Mouse (Mus musculus) neural tube, embryonic 12.5 days (tissue): ENCODE results near the gene Enkur. TPM values are rescaled to one million over a fixed set of nuclear protein-coding genes. Genes with fewer than 3 reads are reported as not detected.
A peak's percentile ranks its signal among the peaks of the same experiment; 100 is the strongest.

Experiments used
- ATAC-seq: fragments of 200-750 bp; cut with Nextera tagmentation; 2 replicates; pipeline ENCODE4 v1.8.0; 2017; ENCODE audit warnings: low read depth, mild to moderate bottlenecking, moderate TSS enrichment, moderate library complexity; ENCODE audit not compliant: low FRiP score
- H3K27ac ChIP-seq: fragments of 300-500 bp; sonication (generic); 2 replicates; pipeline ENCODE4 v1.5.1; 2016
- H3K27me3 ChIP-seq: fragments of 300-500 bp; sonication (generic); replicated peaks from 2 replicates; pipeline ENCODE4 v1.6.1; 2016; ENCODE audit warnings: mild to moderate bottlenecking
- H3K36me3 ChIP-seq: fragments of 300-500 bp; sonication (generic); 2 replicates; pipeline ENCODE4 v1.6.1; 2016; ENCODE audit warnings: mild to moderate bottlenecking
- H3K4me1 ChIP-seq: fragments of 300-500 bp; sonication (generic); 2 replicates; pipeline ENCODE4 v1.6.1; 2016
- H3K4me2 ChIP-seq: fragments of 300-500 bp; sonication (generic); replicated peaks from 2 replicates; pipeline ENCODE4 v1.6.1; 2016; ENCODE audit warnings: mild to moderate bottlenecking
- H3K4me3 ChIP-seq: fragments of 300-500 bp; sonication (generic); 2 replicates; pipeline ENCODE4 v1.5.1; 2016
- H3K9ac ChIP-seq: fragments of 300-500 bp; sonication (generic); 2 replicates; pipeline ENCODE4 v1.6.1; 2016; ENCODE audit warnings: mild to moderate bottlenecking
- H3K9me3 ChIP-seq: fragments of 300-500 bp; sonication (generic); 2 replicates; pipeline ENCODE4 v1.6.1; 2016; ENCODE audit warnings: mild to moderate bottlenecking
- WGBS: fragments of 180-500 bp; shearing (Covaris S2); methylation state at CpG from one replicate; pipeline ENCODE4 v1.1.7; 2016; 5-methylcytosine and 5-hydroxymethylcytosine counted together
- polyA plus RNA-seq: library from polyadenylated mRNA; unstranded; fragments of >200 nt; fragmentation: Nextera tagmentation; extraction: Ambion mirVana; gene quantifications from 2 replicates; pipeline ENCODE4 v1.2.1, GENCODE M21; 2016

Enkur gene
- polyA plus RNA-seq, 1 experiment from 2014 or later: 1.4 TPM

DNA sequence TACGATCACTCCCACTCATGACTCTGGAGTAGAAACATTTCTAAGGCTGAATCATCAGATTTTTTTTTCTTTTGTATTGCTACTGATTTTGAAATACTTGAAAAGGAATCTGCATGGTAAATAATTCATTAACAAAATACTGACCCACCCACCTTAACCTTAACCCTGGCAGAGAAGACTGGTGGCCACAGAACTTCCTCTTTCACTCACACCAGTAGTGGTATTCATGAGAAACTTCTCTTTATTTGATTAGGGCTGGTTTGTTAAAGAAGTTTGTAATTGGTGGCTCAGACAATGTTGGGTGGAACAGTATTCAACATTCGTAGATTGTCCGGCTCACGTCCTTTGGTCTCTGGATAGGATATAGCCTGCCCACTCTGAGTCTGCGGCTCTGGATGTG lies 26.0 kb downstream of the Enkur start:
- Histone ChIP-seq H3K27ac (no peak overlapping the region), H3K27me3 (no peaks in the 10 kb centered on the region), H3K4me3 (no peak overlapping the region), H3K36me3 (no peaks in the 10 kb centered on the region), H3K9ac (no peak overlapping the region), H3K4me1 (no peaks in the 10 kb centered on the region), H3K9me3 (no peaks in the 10 kb centered on the region), H3K4me2 (no peak overlapping the region)
- ATAC-seq: no peak
- 92% methylated on average over 5 of the region's 5 CpGs for WGBS

DNA sequence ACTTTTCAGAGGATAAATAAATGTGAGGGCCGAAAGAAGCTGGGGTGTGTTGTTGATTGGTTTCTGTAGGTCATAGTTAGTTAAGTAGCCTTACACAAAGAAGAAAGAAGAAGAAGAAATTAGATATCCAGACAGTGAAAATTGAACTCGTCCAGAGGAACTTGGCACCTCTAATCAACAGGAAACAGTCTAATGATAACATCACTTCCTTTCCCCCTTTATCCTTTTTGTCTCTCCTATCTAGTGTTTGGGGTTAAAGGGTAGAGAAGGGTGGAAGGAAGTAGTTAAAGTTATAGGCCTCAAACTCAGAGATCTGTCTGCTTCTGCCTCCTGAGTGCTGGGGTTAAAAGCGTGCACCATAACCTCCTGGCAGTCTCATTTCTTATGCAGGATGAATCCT lies 32.4 kb downstream of the Enkur start:
- no peak overlapping the region for H3K4me2 ChIP-seq
- ATAC-seq: no peak
- WGBS: 89% methylated on average over 3 of the region's 3 CpGs

DNA sequence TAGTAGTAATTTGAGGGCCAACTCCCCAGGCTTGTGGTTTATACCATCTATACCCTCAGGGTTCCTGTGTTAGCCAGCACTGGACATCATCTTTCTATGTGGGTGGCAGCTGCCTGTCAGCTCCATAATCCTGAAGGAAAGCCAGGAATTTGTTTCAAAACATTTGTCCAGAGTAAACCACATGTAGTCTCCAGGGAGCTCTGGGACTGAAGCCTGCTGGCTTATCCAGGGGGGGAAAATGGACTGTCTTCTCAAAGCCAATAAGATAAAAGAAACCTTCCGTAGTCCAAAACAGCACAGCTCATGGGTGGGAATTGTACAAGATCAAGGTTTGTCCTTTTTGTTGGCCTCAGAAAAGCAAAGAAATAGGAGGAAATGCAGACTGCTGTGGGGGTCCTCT lies 37.2 kb downstream of the Enkur start:
- H3K27me3 ChIP-seq: no peaks in the 10 kb centered on the region
- no peak for ATAC-seq
- 98% methylated on average over 1 of the region's 1 CpGs for WGBS

More for the DNA sequence above, 32.4 kb downstream of the Enkur start:
- Histone ChIP-seq H3K4me3 (no peak overlapping the region), H3K27me3 (no peaks in the 10 kb centered on the region), H3K27ac (no peak overlapping the region), H3K9ac (no peak overlapping the region), H3K4me1 (no peaks in the 10 kb centered on the region), H3K9me3 (no peaks in the 10 kb centered on the region), H3K36me3 (no peaks in the 10 kb centered on the region)

DNA sequence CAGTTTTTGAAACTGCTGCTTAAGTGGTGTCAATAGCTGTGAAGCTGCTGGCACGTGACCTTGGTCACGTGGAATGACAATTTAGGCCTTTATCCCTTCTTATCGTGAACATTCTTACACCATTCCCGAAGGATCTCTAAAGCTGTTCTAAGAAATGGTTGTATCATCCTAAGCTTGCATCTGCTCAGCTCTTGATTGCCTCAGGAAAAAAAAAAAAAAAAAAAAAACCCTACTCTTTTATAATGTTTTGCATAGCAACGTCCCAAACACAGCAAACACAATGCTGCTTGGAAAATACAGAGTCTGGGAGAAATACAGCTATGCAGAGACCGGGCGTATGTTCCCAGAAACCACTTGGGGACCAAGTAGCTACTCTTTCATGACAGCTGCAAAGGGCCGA lies 40.9 kb downstream of the Enkur start:
- Histone ChIP-seq H3K27me3 (no peaks in the 10 kb centered on the region), H3K9ac (no peak overlapping the region), H3K27ac (no peak overlapping the region), H3K9me3 (no peaks in the 10 kb centered on the region), H3K4me2 (no peak overlapping the region), H3K4me1 (no peaks in the 10 kb centered on the region), H3K4me3 (no peak overlapping the region), H3K36me3 (no peaks in the 10 kb centered on the region)
- no peak for ATAC-seq
- 77% methylated on average over 8 of the region's 8 CpGs for WGBS

More for the DNA sequence above, 37.2 kb downstream of the Enkur start:
- Histone ChIP-seq H3K36me3 (no peaks in the 10 kb centered on the region), H3K4me3 (no peak overlapping the region), H3K4me1 (no peaks in the 10 kb centered on the region), H3K27ac (no peak overlapping the region), H3K9me3 (no peaks in the 10 kb centered on the region), H3K9ac (no peak overlapping the region), H3K4me2 (no peak overlapping the region)

DNA sequence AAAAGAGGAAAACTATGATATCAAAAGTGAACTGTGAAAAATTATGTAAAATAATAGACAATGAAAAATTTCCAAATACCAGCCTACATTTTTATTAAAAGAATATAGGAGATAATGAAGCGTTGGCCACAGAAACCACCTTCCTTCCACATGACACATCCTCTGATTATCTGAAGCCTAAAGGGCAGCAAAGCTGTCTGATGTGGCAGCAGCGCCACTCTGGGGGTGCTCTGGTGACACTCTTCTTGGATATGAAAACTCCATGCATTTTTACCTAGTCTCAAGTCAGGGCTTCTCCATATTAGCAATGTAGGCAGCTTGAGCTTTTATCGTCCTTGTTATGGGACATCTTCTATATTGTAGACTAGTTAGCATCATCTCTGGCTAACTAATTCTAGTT lies 51.7 kb downstream of the Enkur start:
- Histone ChIP-seq H3K27me3 (no peaks in the 10 kb centered on the region), H3K27ac (no peak overlapping the region), H3K9ac (no peak overlapping the region), H3K9me3 (no peaks in the 10 kb centered on the region), H3K36me3 (no peaks in the 10 kb centered on the region), H3K4me2 (no peak overlapping the region), H3K4me1 (no peaks in the 10 kb centered on the region), H3K4me3 (no peak overlapping the region)
- WGBS: 96% methylated on average over 3 of the region's 3 CpGs
- no peak for ATAC-seq

DNA sequence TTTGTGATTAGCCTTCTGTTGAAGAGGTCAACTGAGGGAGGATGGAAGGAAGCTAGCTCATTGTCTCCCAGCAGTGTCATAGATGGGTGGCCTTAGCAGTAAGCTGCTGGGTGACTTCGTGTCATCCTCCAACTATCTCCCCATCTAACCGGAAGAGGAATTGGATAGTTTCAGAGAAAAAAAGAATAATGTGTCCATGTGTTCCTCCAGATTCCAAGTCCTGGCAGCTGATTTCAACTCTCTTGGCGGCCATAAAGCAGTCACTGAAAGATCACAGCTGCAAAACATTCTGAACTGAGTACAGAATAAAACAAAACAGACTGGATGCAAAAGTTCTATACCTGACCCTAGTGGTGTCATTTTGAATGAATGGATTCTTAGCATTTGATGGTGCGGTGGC lies 58.0 kb downstream of the Enkur start:
- Histone ChIP-seq H3K9me3 (no peaks in the 10 kb centered on the region), H3K4me1 (peaks cover 9% of the 10 kb centered on the region; the same call in 1 of the 2 replicates), H3K4me2 (no peak overlapping the region), H3K36me3 (no peaks in the 10 kb centered on the region), H3K27me3 (no peaks in the 10 kb centered on the region), H3K9ac (no peak overlapping the region), H3K4me3 (no peak overlapping the region), H3K27ac (no peak overlapping the region)
- WGBS: 83% methylated on average over 4 of the region's 4 CpGs
- ATAC-seq: no peak

DNA sequence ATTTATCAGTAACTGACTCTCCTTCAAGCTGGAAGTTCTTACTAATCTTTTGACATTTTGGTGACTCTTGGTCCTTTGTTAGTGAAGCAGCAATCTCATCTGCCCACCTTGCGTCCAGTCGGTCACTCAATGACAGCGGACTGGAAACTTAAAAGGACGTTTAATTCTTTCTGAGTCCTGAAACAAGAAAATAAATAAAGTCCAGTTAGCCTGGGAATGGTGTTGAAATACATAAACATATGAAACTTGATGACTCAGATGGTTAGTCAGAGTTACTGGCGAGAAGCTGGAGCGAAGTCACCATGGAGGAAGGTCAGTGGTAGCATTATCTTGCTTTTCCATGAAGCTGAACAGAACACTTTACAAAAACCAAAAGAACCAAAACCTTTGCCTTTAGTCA lies 58.7 kb downstream of the Enkur start:
- Histone ChIP-seq H3K9me3 (no peaks in the 10 kb centered on the region), H3K4me3 (no peak overlapping the region), H3K4me2 (no peak overlapping the region), H3K27me3 (no peaks in the 10 kb centered on the region), H3K4me1 (peaks cover 9% of the 10 kb centered on the region; the same call in 1 of the 2 replicates), H3K27ac (no peak overlapping the region), H3K9ac (no peak overlapping the region), H3K36me3 (no peaks in the 10 kb centered on the region)
- no peak for ATAC-seq
- 92% methylated on average over 6 of the region's 6 CpGs for WGBS

DNA sequence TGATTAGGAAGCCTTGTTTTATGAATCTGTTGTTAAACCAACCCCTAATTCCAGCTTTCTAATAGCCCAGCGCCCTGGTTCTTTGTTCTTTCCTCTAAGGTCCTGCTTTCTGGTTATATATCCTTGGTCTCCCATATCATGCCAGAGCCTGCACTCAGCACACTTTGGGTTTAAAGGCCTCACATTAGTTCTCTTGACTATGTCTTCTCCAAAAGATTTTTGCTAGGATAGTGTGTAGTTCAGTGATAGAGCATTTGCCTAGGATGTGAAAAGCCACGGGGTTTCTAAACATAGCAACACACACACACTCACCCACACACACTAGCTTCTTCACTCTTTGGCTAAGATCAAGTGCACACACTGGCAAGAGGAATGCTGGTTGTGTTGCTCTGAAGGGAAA lies 62.5 kb downstream of the Enkur start:
- Histone ChIP-seq H3K27me3 (no peaks in the 10 kb centered on the region), H3K36me3 (no peaks in the 10 kb centered on the region), H3K27ac (peak overlapping the region; percentile 74; the same call in 1 of the 2 replicates), H3K9ac (peak overlapping the region; percentile 70; the same call in 1 of the 2 replicates), H3K4me2 (peak overlapping the region; percentile 89), H3K4me3 (peak overlapping the region; percentile 46), H3K4me1 (peaks cover 9% of the 10 kb centered on the region; the same call in 1 of the 2 replicates), H3K9me3 (no peaks in the 10 kb centered on the region)
- peak; percentile 30; the same call in 1 of the 2 replicates for ATAC-seq
- 20% methylated on average over 2 of the region's 2 CpGs for WGBS

DNA sequence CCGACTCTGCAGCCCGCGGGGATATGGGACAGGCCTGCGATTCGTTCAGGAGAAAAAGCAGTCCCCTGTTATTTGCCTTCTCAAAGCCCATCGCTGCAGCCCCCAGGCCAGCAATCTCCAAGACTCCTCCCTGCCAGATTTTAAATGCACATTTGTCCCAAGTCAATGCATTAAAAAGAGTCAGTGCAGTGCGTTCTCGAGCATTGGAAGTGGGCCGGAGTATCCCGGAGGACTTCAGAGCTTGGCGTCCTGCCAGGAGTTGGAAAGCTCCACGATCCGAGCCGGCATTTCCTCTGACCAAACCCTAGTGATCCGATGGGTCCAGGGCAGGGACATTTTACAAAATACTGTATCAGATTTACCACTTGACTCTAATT lies 63.0 kb downstream of the Enkur start:
- Histone ChIP-seq H3K4me3 (peak overlapping the region; percentile 46), H3K9me3 (no peaks in the 10 kb centered on the region), H3K27ac (peak overlapping the region; percentile 74), H3K9ac (peak overlapping the region; percentile 70), H3K4me1 (peaks cover 9% of the 10 kb centered on the region; the same call in 1 of the 2 replicates), H3K27me3 (no peaks in the 10 kb centered on the region), H3K4me2 (peak overlapping the region; percentile 89), H3K36me3 (no peaks in the 10 kb centered on the region)
- under 1% methylated on average over 15 of the region's 15 CpGs for WGBS
- ATAC-seq: peak; percentile 82

DNA sequence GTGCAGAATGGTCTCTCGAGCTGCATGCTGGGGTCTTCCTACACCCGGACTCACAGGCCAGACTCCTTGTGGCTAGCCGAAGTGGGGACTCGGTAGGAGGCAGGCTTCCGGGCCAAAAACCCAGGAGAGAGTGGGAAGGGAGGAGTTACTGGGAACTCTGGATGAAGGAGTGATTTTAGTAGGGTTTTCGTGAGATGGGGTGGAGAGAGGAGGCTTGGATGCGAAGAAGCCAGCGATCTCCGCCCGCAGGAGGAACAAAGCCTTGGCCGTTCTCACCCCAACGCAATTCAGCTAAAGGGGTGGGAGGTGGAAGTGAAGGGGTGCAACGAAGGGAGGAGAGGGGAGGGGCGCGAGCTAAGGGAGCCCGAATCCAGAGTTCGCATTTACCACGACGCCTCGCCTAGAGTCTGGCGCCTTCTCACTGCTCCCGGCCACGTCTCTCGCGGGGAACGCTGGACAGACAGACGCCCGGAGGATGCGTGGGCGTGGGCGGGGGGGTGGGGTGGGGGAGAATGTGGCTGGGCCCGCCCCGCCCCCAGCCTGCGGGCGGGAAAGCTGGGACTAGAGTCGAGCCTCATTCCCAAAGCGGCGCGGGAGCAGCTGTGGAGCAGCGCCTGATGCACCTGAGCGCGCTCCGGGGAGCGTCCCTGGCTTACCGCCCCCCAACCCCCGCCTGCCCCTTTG lies 63.5 kb downstream of the Enkur start:
- Histone ChIP-seq H3K4me1 (peaks cover 9% of the 10 kb centered on the region; the same call in 1 of the 2 replicates), H3K36me3 (no peaks in the 10 kb centered on the region), H3K27me3 (no peaks in the 10 kb centered on the region), H3K4me3 (peak overlapping the region; percentile 46), H3K4me2 (peak overlapping the region; percentile 89), H3K27ac (peak overlapping the region; percentile 74), H3K9ac (peak overlapping the region; percentile 70), H3K9me3 (no peaks in the 10 kb centered on the region)
- under 1% methylated on average over 46 of the region's 46 CpGs for WGBS
- ATAC-seq: peak; percentile 93

DNA sequence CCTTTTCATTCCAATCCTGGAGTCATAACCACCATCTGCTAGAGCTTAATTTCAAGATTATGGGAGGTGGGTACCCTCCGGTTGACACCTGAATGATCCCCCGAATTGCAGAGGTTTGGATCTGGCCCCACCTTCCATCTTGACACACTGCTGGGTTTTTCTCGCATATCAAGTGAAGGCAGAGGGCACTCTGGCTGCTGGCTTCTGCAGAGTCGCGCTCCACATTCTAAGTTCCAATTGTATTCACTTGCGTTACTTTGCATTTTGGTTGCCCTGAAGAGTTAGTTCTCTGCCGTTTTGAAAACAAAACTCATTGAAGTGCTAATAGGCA lies 64.0 kb downstream of the Enkur start:
- 12% methylated on average over 7 of the region's 7 CpGs for WGBS
- ATAC-seq: peak; percentile 25
- Histone ChIP-seq H3K9me3 (no peaks in the 10 kb centered on the region), H3K4me3 (peak overlapping the region; percentile 46), H3K36me3 (no peaks in the 10 kb centered on the region), H3K4me2 (peak overlapping the region; percentile 89), H3K27ac (no peak overlapping the region; the same call in 1 of the 2 replicates), H3K9ac (peak overlapping the region; percentile 70), H3K4me1 (peaks cover 9% of the 10 kb centered on the region; the same call in 1 of the 2 replicates), H3K27me3 (no peaks in the 10 kb centered on the region)
